Mouse (Mus musculus): ENCODE measurements around the gene Fkbp1b. TPM values are rescaled to one million over a fixed set of nuclear protein-coding genes. Genes with fewer than 3 reads are reported as not detected.
A peak's percentile ranks its signal among the peaks of the same experiment; 100 is the strongest.
"Not testable (repeated sequence)": the region's sequence is repeated elsewhere in the genome, so short reads cannot be mapped to it uniquely, and the experiment has no call there.

Fkbp1b gene
- polyA plus RNA-seq (2015; fragmentation: Nextera tagmentation; extraction: Ambion mirVana), result 7.1 and 8.2 TPM in 2 replicates

- H3K36me3 ChIP-seq (ENCODE audit: control insufficient read depth, insufficient read depth, low read length), result no peaks in the 10 kb centered on the region
- no peak within 1 kb of the TSS for H3K27ac ChIP-seq (ENCODE audit: low read length)
- H3K4me1 ChIP-seq (ENCODE audit: control insufficient read depth, insufficient read depth, low read length), result peaks cover 14% of the 10 kb centered on the region
- ATAC-seq, result peak; percentile 49
- peak within 1 kb of the TSS; percentile 97 for H3K4me2 ChIP-seq (ENCODE audit: low read depth, low read length)
- H3K27me3 ChIP-seq (replicated peaks; ENCODE audit: control insufficient read depth, insufficient read depth, low read length), result no peaks in the 10 kb centered on the region
- no peaks in the 10 kb centered on the region for H3K9me3 ChIP-seq (ENCODE audit: control insufficient read depth, low read length)
- peak within 1 kb of the TSS; percentile 91 for H3K4me3 ChIP-seq (ENCODE audit: low read length)
- H3K9ac ChIP-seq (ENCODE audit: low read depth, low read length), result peak within 1 kb of the TSS; percentile 82
- under 1% methylated on average over 34 of the region's 37 CpGs for WGBS
Measured at GRCm38 (mm10) chr12:4841392-4841887, at the start of gene Fkbp1b. Fkbp1b (minus strand) TSS chr12:4841591.

- no peak overlapping the region for H3K9ac ChIP-seq (ENCODE audit: low read depth, low read length)
- no peak overlapping the region for H3K27ac ChIP-seq (ENCODE audit: low read length)
- H3K4me2 ChIP-seq (ENCODE audit: low read depth, low read length), result no peak overlapping the region
- no peak for ATAC-seq
- no peaks in the 10 kb centered on the region for H3K27me3 ChIP-seq (replicated peaks; ENCODE audit: control insufficient read depth, insufficient read depth, low read length)
- H3K36me3 ChIP-seq (ENCODE audit: control insufficient read depth, insufficient read depth, low read length), result peaks cover 2% of the 10 kb centered on the region; the same call in 1 of the 2 replicates
- H3K4me1 ChIP-seq (ENCODE audit: control insufficient read depth, insufficient read depth, low read length), result no peaks in the 10 kb centered on the region
- 82% methylated on average over 1 of the region's 1 CpGs for WGBS
- H3K9me3 ChIP-seq (ENCODE audit: control insufficient read depth, low read length), result no peaks in the 10 kb centered on the region
- H3K4me3 ChIP-seq (ENCODE audit: low read length), result no peak overlapping the region
Measured at GRCm38 (mm10) chr12:4889891-4890290, 48.5 kb upstream of the Fkbp1b start.

- WGBS, result 92% methylated on average over 2 of the region's 2 CpGs
- Histone ChIP-seq H3K9ac (ENCODE audit: low read depth, low read length) (no peak overlapping the region), H3K27me3 (replicated peaks; ENCODE audit: control insufficient read depth, insufficient read depth, low read length) (no peaks in the 10 kb centered on the region), H3K27ac (ENCODE audit: low read length) (no peak overlapping the region), H3K36me3 (ENCODE audit: control insufficient read depth, insufficient read depth, low read length) (peaks cover 2% of the 10 kb centered on the region; the same call in 1 of the 2 replicates), H3K4me2 (ENCODE audit: low read depth, low read length) (no peak overlapping the region), H3K4me3 (ENCODE audit: low read length) (no peak overlapping the region), H3K9me3 (ENCODE audit: control insufficient read depth, low read length) (no peaks in the 10 kb centered on the region), H3K4me1 (ENCODE audit: control insufficient read depth, insufficient read depth, low read length) (no peaks in the 10 kb centered on the region)
- no peak for ATAC-seq
Measured at GRCm38 (mm10) chr12:4889251-4889650, 47.9 kb upstream of the Fkbp1b start.

DNA sequence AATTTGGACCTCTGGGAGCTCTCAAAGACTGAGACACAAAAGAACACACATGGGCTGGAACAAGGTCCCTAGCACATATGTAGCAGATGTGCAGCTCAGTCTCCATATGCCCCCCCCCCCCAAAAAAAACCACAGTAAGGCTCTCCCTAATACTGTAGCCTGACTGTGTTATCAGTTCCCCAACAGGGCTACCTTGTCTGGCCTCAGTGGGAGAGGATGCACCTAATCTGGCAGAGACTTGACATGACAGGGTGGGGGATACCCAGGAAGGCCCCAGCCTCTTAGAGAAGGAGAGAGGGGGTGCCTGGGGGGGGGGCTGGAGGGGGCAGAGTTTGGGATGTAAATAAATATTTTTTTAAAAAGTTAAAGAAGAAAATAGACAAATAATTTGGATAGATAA is 47.3 kb upstream of the Fkbp1b start:
- Histone ChIP-seq H3K9me3 (ENCODE audit: control insufficient read depth, low read length) (no peaks in the 10 kb centered on the region), H3K27me3 (replicated peaks; ENCODE audit: control insufficient read depth, insufficient read depth, low read length) (no peaks in the 10 kb centered on the region), H3K9ac (ENCODE audit: low read depth, low read length) (no peak overlapping the region), H3K4me2 (ENCODE audit: low read depth, low read length) (no peak overlapping the region), H3K36me3 (ENCODE audit: control insufficient read depth, insufficient read depth, low read length) (peaks cover 2% of the 10 kb centered on the region; the same call in 1 of the 2 replicates), H3K4me1 (ENCODE audit: control insufficient read depth, insufficient read depth, low read length) (no peaks in the 10 kb centered on the region), H3K4me3 (ENCODE audit: low read length) (no peak overlapping the region), H3K27ac (ENCODE audit: low read length) (no peak overlapping the region)
- no peak for ATAC-seq

GRCm38 (mm10) chr12:4886581-4886980 is 45.2 kb upstream of the Fkbp1b start:
- H3K9me3 ChIP-seq (ENCODE audit: control insufficient read depth, low read length); H3K4me3 ChIP-seq (ENCODE audit: low read length); H3K36me3 ChIP-seq (ENCODE audit: control insufficient read depth, insufficient read depth, low read length); H3K4me2 ChIP-seq (ENCODE audit: low read depth, low read length); H3K27ac ChIP-seq (ENCODE audit: low read length); H3K4me1 ChIP-seq (ENCODE audit: control insufficient read depth, insufficient read depth, low read length); H3K27me3 ChIP-seq (replicated peaks; ENCODE audit: control insufficient read depth, insufficient read depth, low read length); ATAC-seq; H3K9ac ChIP-seq (ENCODE audit: low read depth, low read length): not testable (repeated sequence)
- WGBS, result 96% methylated on average over 4 of the region's 4 CpGs

GRCm38 (mm10) chr12:4885062-4885461 is 43.7 kb upstream of the Fkbp1b start:
- ATAC-seq, result peak; percentile 60; the same call in 1 of the 2 replicates
- Histone ChIP-seq H3K36me3 (ENCODE audit: control insufficient read depth, insufficient read depth, low read length) (0 out of 2 replicates have a peak, but pooled peaks cover 5% of the 10 kb centered on the region), H3K4me3 (ENCODE audit: low read length) (no peak overlapping the region), H3K27ac (ENCODE audit: low read length) (no peak overlapping the region), H3K4me2 (ENCODE audit: low read depth, low read length) (no peak overlapping the region), H3K9me3 (ENCODE audit: control insufficient read depth, low read length) (no peaks in the 10 kb centered on the region), H3K9ac (ENCODE audit: low read depth, low read length) (no peak overlapping the region), H3K27me3 (replicated peaks; ENCODE audit: control insufficient read depth, insufficient read depth, low read length) (no peaks in the 10 kb centered on the region), H3K4me1 (ENCODE audit: control insufficient read depth, insufficient read depth, low read length) (no peaks in the 10 kb centered on the region)
- WGBS, result 44% methylated on average over 1 of the region's 1 CpGs

GRCm38 (mm10) chr12:4882086-4882485 is 40.7 kb upstream of the Fkbp1b start:
- no peaks in the 10 kb centered on the region for H3K9me3 ChIP-seq (ENCODE audit: control insufficient read depth, low read length)
- no peaks in the 10 kb centered on the region for H3K27me3 ChIP-seq (replicated peaks; ENCODE audit: control insufficient read depth, insufficient read depth, low read length)
- WGBS, result 72% methylated on average over 2 of the region's 2 CpGs
- ATAC-seq, result no peak
- no peak overlapping the region for H3K4me3 ChIP-seq (ENCODE audit: low read length)
- no peak overlapping the region for H3K9ac ChIP-seq (ENCODE audit: low read depth, low read length)
- H3K27ac ChIP-seq (ENCODE audit: low read length), result no peak overlapping the region
- H3K4me1 ChIP-seq (ENCODE audit: control insufficient read depth, insufficient read depth, low read length), result no peaks in the 10 kb centered on the region
- H3K4me2 ChIP-seq (ENCODE audit: low read depth, low read length), result no peak overlapping the region
- H3K36me3 ChIP-seq (ENCODE audit: control insufficient read depth, insufficient read depth, low read length), result 0 out of 2 replicates have a peak, but pooled peaks cover 9% of the 10 kb centered on the region

DNA sequence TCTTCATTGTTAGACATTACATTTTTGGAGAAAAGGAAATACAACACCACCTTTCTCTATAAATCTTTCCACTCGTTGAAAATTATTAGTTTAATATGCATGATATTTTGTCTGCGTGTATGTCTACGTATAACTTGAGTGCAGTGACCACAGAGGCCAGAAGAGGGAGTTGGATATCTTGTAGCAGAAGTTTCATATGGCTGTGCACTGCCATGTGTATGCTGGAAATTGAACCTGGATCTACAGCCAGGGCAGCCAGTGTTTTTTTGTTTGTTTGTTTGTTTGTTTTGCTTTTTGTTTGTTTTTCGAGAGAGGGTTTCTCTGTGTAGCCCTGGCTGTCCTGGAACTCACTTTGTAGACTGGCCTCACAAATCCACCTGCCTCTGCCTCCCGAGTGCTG is 37.7 kb upstream of the Fkbp1b start:
- no peaks in the 10 kb centered on the region for H3K27me3 ChIP-seq (replicated peaks; ENCODE audit: control insufficient read depth, insufficient read depth, low read length)
- peaks cover 9% of the 10 kb centered on the region for H3K4me1 ChIP-seq (ENCODE audit: control insufficient read depth, insufficient read depth, low read length)
- H3K9ac ChIP-seq (ENCODE audit: low read depth, low read length), result no peak overlapping the region
- no peak overlapping the region for H3K27ac ChIP-seq (ENCODE audit: low read length)
- no peak for ATAC-seq
- 0 out of 2 replicates have a peak, but pooled peaks cover 9% of the 10 kb centered on the region for H3K36me3 ChIP-seq (ENCODE audit: control insufficient read depth, insufficient read depth, low read length)
- H3K4me2 ChIP-seq (ENCODE audit: low read depth, low read length), result no peak overlapping the region
- H3K4me3 ChIP-seq (ENCODE audit: low read length), result no peak overlapping the region
- H3K9me3 ChIP-seq (ENCODE audit: control insufficient read depth, low read length), result no peaks in the 10 kb centered on the region
- WGBS, result 92% methylated on average over 5 of the region's 5 CpGs

DNA sequence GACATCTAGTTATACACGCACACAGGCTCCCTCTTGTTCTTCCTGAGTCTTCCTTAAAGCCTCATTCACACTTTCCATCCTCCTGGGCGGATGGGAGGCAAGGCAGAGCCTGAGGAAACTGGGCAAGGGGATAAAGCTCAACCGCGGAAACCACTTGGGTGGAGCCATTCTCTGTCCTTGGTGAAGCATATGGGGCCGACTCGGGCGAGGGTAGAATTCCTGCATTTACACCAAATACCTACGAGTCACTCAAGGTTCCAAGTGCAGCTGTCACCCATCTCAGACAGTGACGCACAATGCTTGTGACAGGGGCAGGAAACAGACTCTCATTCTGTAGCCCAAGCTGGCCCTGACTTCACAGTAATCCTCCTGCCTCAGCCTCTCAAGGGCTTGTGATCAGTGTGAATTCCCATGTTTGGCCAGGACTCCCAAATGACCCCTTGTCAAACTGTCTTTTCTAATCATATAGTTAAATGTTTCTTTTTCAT is 36.9 kb upstream of the Fkbp1b start:
- H3K27me3 ChIP-seq (replicated peaks; ENCODE audit: control insufficient read depth, insufficient read depth, low read length), result no peaks in the 10 kb centered on the region
- no peak overlapping the region for H3K4me2 ChIP-seq (ENCODE audit: low read depth, low read length)
- no peak for ATAC-seq
- 0 out of 2 replicates have a peak, but pooled peaks cover 9% of the 10 kb centered on the region for H3K36me3 ChIP-seq (ENCODE audit: control insufficient read depth, insufficient read depth, low read length)
- H3K9ac ChIP-seq (ENCODE audit: low read depth, low read length), result no peak overlapping the region
- 77% methylated on average over 9 of the region's 9 CpGs for WGBS
- H3K4me1 ChIP-seq (ENCODE audit: control insufficient read depth, insufficient read depth, low read length), result peaks cover 14% of the 10 kb centered on the region
- no peak overlapping the region for H3K27ac ChIP-seq (ENCODE audit: low read length)
- no peaks in the 10 kb centered on the region for H3K9me3 ChIP-seq (ENCODE audit: control insufficient read depth, low read length)
- no peak overlapping the region for H3K4me3 ChIP-seq (ENCODE audit: low read length)

DNA sequence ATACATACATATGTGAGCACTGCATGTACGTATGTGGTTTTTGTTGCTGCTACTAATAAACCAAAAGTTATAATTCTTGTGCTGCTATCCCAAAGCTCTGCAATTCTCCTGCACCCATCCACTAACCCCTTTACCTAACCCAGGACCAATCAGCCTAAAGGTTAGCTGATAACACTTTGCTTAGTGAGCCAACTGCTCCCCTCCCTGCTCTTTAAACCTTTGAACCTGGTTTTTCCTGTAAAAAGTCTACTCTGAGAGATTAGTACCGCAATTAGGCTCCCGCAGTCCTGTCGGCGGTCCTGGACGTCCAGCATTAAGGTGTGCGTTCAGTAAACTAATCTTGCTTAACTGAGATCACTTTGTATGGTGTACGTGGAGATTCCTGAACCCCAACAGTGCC is 34.2 kb upstream of the Fkbp1b start:
- H3K4me2 ChIP-seq (ENCODE audit: low read depth, low read length), result peak overlapping the region; percentile 13; the same call in 1 of the 2 replicates
- peak; percentile 61 for ATAC-seq
- WGBS, result 64% methylated on average over 8 of the region's 8 CpGs
- no peaks in the 10 kb centered on the region for H3K9me3 ChIP-seq (ENCODE audit: control insufficient read depth, low read length)
- 0 out of 2 replicates have a peak, but pooled peaks cover 3% of the 10 kb centered on the region for H3K36me3 ChIP-seq (ENCODE audit: control insufficient read depth, insufficient read depth, low read length)
- H3K27me3 ChIP-seq (replicated peaks; ENCODE audit: control insufficient read depth, insufficient read depth, low read length), result no peaks in the 10 kb centered on the region
- H3K9ac ChIP-seq (ENCODE audit: low read depth, low read length), result no peak overlapping the region
- H3K4me1 ChIP-seq (ENCODE audit: control insufficient read depth, insufficient read depth, low read length), result peaks cover 14% of the 10 kb centered on the region
- H3K4me3 ChIP-seq (ENCODE audit: low read length), result no peak overlapping the region
- H3K27ac ChIP-seq (ENCODE audit: low read length), result peak overlapping the region; percentile 46
